Mouse (Mus musculus) embryonic facial prominence, embryonic 15.5 days (tissue): ENCODE measurements around the gene Fry. TPM values are rescaled to one million over a fixed set of nuclear protein-coding genes. Genes with fewer than 3 reads are reported as not detected.

ENCODE experiments used
- ATAC-seq: fragments of 200-750 bp; cut with Nextera tagmentation; 2 replicates; pipeline ENCODE4 v1.8.0; 2017; ENCODE audit warnings: low read depth, moderate TSS enrichment; ENCODE audit not compliant: insufficient number of reproducible peaks, low FRiP score, low TSS enrichment
- H3K27ac ChIP-seq: fragments of 300-500 bp; sonication (generic); replicated peaks from 2 replicates; pipeline ENCODE4 v1.5.1; 2015; ENCODE audit warnings: mild to moderate bottlenecking, inconsistent platforms
- H3K27me3 ChIP-seq: fragments of 300-500 bp; sonication (generic); 2 replicates; pipeline ENCODE4 v1.6.1; 2015; ENCODE audit warnings: inconsistent platforms
- H3K36me3 ChIP-seq: fragments of 300-500 bp; sonication (generic); 2 replicates; pipeline ENCODE4 v1.6.1; 2015; ENCODE audit warnings: mild to moderate bottlenecking, inconsistent platforms
- H3K4me1 ChIP-seq: fragments of 300-500 bp; sonication (generic); 2 replicates; pipeline ENCODE4 v1.6.1; 2015; ENCODE audit warnings: inconsistent platforms
- H3K4me2 ChIP-seq: fragments of 300-500 bp; sonication (generic); replicated peaks from 2 replicates; pipeline ENCODE4 v1.6.1; 2015; ENCODE audit warnings: mild to moderate bottlenecking, inconsistent platforms
- H3K4me3 ChIP-seq: fragments of 300-500 bp; sonication (generic); replicated peaks from 2 replicates; pipeline ENCODE4 v1.5.1; 2015; ENCODE audit warnings: mild to moderate bottlenecking, inconsistent platforms
- H3K9ac ChIP-seq: fragments of 300-500 bp; sonication (generic); 2 replicates; pipeline ENCODE4 v1.6.1; 2015; ENCODE audit warnings: inconsistent platforms
- H3K9me3 ChIP-seq: fragments of 300-500 bp; sonication (generic); replicated peaks from 2 replicates; pipeline ENCODE4 v1.6.1; 2016; ENCODE audit warnings: inconsistent platforms
- WGBS: fragments of 180-500 bp; shearing (Covaris S2); methylation state at CpG from one replicate; pipeline ENCODE4 v1.1.7; 2015; 5-methylcytosine and 5-hydroxymethylcytosine counted together
- polyA plus RNA-seq: library from polyadenylated mRNA; unstranded; fragments of >200 nt; fragmentation: Nextera tagmentation; extraction: Ambion mirVana; gene quantifications from 2 replicates; pipeline ENCODE4 v1.2.1, GENCODE M21; 2015

The Fry gene
- polyA plus RNA-seq, 1 experiment from 2014 or later = 11.4 TPM

DNA sequence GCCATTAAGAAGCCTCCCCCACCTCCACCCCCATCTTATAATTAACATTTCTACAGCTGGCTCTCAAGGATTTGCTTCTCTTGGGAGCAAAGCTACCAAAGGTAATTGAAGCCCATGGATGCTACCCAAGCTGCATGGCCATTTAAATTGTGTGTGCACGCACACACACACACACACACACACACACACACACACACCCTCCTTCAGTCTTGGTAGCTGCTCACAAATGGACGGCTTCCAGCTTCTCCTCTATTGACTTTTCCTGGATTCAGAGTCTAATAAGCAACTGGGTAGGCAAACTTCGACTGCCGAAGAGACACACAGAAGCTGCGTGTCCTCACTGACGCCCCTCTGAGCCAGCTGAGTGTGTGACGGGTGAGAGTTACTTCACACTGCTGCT is 11.7 kb downstream of the Fry start:
- no peaks in the 10 kb centered on the region for H3K27me3 ChIP-seq
- H3K4me1 ChIP-seq = no peaks in the 10 kb centered on the region
- H3K9ac ChIP-seq = no peak overlapping the region
- no peaks in the 10 kb centered on the region for H3K9me3 ChIP-seq
- H3K36me3 ChIP-seq = no peaks in the 10 kb centered on the region
- ATAC-seq = no peak
- no peak overlapping the region for H3K27ac ChIP-seq
- H3K4me3 ChIP-seq = no peak overlapping the region
- WGBS = 76% methylated on average over 7 of the region's 7 CpGs
- H3K4me2 ChIP-seq = no peak overlapping the region

DNA sequence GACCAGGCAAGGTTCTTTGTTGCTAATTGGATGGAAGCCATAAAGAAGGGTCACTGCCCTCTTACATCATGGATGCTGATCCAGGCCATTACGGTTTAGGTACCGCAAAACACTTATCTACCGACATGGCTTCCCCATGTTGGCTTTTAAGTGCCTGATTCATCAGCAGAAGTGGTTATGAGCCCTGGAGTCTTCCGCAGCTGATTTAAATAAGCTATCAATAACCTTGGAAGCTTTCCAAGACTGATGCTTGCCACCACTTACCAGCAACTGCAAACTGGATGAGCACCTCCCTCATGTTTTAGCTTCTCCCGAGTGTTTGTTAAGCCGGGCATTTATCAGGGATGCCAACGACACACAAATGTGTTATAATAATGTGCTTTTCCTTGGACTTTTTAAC is 12.7 kb downstream of the Fry start:
- no peak overlapping the region for H3K9ac ChIP-seq
- no peak for ATAC-seq
- H3K4me3 ChIP-seq = no peak overlapping the region
- H3K36me3 ChIP-seq = no peaks in the 10 kb centered on the region
- WGBS = 75% methylated on average over 7 of the region's 7 CpGs
- H3K27ac ChIP-seq = no peak overlapping the region
- no peak overlapping the region for H3K4me2 ChIP-seq
- H3K27me3 ChIP-seq = no peaks in the 10 kb centered on the region
- H3K9me3 ChIP-seq = no peaks in the 10 kb centered on the region
- no peaks in the 10 kb centered on the region for H3K4me1 ChIP-seq

DNA sequence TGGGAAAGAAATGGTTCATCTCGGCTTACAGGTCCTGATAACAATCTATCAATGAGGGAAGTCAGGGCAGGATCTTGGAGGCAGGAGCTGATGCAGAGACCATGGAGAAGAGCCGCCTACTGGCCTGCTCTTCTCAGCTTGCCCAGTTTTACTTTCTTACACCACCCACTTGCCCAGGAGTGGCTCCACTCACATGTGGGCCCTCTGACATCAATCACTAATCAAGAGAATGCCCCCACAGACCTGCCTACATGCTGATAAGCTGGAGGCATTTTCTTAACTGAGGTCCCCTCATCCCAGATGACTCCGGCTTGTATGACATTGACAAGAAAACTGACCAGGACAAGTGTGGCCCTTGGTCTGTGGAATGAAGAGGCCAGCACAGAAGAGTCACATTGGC is 16.2 kb downstream of the Fry start:
- no peak for ATAC-seq
- no peak overlapping the region for H3K9ac ChIP-seq
- H3K4me2 ChIP-seq = no peak overlapping the region
- no peak overlapping the region for H3K4me3 ChIP-seq
- H3K9me3 ChIP-seq = no peaks in the 10 kb centered on the region
- H3K27me3 ChIP-seq = no peaks in the 10 kb centered on the region
- H3K4me1 ChIP-seq = no peaks in the 10 kb centered on the region
- no peak overlapping the region for H3K27ac ChIP-seq
- WGBS = 81% methylated on average over 3 of the region's 3 CpGs
- no peaks in the 10 kb centered on the region for H3K36me3 ChIP-seq

DNA sequence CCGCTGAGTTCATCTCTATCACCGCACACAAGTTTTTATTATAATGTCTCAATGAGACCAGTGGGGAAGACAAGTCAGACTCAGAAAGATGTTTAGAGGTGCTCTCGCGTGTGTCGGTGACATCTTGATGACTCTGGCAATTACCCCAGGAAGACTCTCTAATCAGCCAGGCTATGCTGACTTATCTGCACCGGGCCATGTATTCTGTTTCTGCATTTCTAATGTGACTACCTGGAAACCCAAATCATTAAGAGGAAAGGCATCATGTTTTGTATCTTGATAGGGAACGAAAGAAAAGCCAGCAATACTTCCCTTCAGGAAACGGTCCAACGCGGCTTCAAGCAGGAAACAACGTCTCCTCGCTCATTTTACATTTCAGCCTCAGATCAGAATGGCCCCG is 17.1 kb downstream of the Fry start:
- H3K4me2 ChIP-seq = no peak overlapping the region

DNA sequence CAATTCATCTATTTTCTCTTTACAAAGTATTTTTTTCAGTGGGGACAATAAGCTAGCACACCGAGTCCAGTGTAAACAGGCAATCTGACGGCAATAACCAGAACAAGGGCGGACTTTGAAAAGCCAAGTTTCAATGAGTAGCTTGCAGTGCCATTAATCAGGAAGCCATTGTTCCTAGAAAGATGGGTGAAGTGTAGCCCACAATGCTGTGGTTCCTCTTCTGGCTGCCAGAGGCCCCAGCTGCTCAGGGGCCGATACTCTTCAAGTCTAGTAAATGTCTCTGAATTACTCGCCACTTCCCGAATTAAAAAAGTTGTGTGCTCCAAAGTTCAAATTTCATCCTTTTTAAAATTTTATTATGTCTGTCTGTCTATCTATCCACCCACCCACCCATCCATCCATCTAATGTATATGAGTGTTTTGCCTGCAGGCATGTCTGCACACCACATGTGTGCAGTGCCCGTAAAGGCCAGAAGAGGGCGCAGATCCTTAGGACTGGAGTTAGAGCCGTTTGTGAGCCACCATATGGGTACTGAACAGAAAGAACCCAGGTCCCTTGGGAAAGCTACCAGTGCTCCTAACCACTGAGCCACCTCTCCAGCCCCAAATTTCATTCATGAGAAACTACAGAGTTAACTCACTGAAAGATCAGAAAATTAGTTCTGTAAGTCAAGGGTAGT is 19.5 kb downstream of the Fry start:
- no peak overlapping the region for H3K4me3 ChIP-seq
- H3K36me3 ChIP-seq = no peaks in the 10 kb centered on the region
- no peak overlapping the region for H3K27ac ChIP-seq
- H3K9ac ChIP-seq = no peak overlapping the region
- WGBS = 86% methylated on average over 9 of the region's 9 CpGs
- H3K4me1 ChIP-seq = no peaks in the 10 kb centered on the region
- no peaks in the 10 kb centered on the region for H3K9me3 ChIP-seq
- no peak for ATAC-seq
- H3K27me3 ChIP-seq = no peaks in the 10 kb centered on the region
- H3K4me2 ChIP-seq = no peak overlapping the region

More for the DNA sequence above, 17.1 kb downstream of the Fry start:
- Histone ChIP-seq H3K4me3 (no peak overlapping the region), H3K4me1 (no peaks in the 10 kb centered on the region), H3K9ac (no peak overlapping the region), H3K9me3 (no peaks in the 10 kb centered on the region), H3K36me3 (no peaks in the 10 kb centered on the region), H3K27ac (no peak overlapping the region), H3K27me3 (no peaks in the 10 kb centered on the region)
- ATAC-seq = no peak
- WGBS = 74% methylated on average over 13 of the region's 13 CpGs

DNA sequence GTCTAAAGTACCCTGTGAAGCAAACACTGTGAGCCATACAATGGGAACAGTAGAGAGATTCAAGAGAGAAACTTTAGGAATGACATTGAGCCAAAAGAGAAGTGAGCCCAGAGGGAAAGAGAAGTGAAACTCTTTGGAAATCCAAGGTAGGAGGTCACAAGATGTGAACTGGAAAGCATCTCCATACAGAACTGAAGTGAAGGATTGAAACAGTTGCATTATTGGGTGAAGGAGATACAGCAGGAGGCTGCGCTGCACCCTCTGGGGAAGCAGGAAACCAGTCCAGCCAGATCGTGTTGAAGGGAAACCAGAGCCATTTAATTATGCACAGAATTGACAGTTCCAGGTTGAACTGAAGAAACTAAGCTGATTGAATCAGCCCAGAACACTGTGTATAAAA is 22.1 kb downstream of the Fry start:
- H3K4me3 ChIP-seq = no peak overlapping the region
- H3K4me1 ChIP-seq = peaks cover 7% of the 10 kb centered on the region; the same call in 1 of the 2 replicates
- no peak overlapping the region for H3K9ac ChIP-seq
- H3K9me3 ChIP-seq = no peaks in the 10 kb centered on the region
- WGBS = 38% methylated on average over 2 of the region's 2 CpGs
- H3K36me3 ChIP-seq = no peaks in the 10 kb centered on the region
- no peak overlapping the region for H3K4me2 ChIP-seq
- H3K27ac ChIP-seq = no peak overlapping the region
- no peaks in the 10 kb centered on the region for H3K27me3 ChIP-seq
- ATAC-seq = no peak

DNA sequence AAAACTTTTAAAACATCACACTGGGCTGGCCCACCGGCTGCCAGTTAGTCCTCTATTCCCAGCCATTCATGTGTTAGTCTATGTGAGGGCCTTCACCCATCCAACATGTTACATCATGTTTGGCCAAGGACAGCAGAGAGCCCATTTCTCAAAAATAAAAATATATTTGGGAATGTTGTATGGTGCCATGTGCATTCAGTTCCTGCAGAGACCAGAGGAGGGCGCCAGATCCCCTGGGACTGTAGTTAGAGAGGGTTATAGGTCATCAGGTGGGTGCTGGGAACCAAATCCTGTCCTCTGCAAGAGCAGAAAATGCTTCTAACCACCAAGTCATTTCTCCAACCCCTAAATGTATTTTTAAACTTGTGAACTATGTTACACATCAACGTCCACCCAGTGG is 27.5 kb downstream of the Fry start:
- no peak overlapping the region for H3K4me2 ChIP-seq
- peaks cover 9% of the 10 kb centered on the region; the same call in 1 of the 2 replicates for H3K4me1 ChIP-seq
- H3K4me3 ChIP-seq = no peak overlapping the region
- H3K27me3 ChIP-seq = no peaks in the 10 kb centered on the region
- no peaks in the 10 kb centered on the region for H3K9me3 ChIP-seq
- ATAC-seq = no peak
- no peak overlapping the region for H3K27ac ChIP-seq
- 77% methylated on average over 3 of the region's 3 CpGs for WGBS
- no peaks in the 10 kb centered on the region for H3K36me3 ChIP-seq
- no peak overlapping the region for H3K9ac ChIP-seq

DNA sequence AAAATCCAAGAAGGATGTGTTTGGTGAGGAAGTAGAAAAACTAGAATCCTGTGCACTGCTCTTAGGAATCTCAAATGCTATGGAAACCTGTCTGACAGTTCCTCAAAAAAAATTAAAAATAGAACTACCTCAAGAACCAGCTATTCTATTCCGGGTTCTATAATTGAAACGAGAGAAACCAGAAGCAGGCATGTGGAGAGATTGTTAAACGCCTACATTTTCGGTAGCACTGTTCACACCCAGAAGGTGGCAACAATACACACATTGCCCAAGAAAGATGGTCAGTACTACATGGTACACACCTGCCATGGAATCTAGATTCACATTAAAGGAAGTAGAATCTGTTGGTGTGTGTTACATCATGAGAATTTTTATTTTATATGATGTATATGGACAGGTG is 28.2 kb downstream of the Fry start:
- Histone ChIP-seq H3K27ac (no peak overlapping the region), H3K27me3 (no peaks in the 10 kb centered on the region), H3K9me3 (no peaks in the 10 kb centered on the region), H3K4me2 (no peak overlapping the region), H3K4me1 (peaks cover 9% of the 10 kb centered on the region; the same call in 1 of the 2 replicates), H3K36me3 (no peaks in the 10 kb centered on the region), H3K9ac (no peak overlapping the region), H3K4me3 (no peak overlapping the region)
- ATAC-seq = no peak
- 88% methylated on average over 4 of the region's 4 CpGs for WGBS

DNA sequence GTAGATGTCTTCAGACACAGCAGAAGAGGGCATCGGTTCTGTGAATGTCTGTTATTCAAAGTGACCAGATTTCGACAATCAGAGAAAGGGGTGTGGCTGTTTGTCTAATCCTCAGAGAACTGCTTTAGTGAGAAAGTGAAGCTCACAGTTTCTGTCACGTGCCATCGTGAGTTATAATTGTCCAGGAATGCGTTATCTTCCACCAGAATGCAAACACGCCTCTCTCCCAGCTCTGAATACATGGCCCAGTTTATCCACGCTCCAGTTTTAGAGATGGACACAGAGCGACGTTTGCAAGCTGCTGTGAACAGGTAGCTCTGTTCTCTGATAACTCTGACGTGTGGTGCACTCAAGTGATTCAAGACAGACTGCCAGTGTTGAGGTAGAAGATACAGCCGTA is 31.3 kb downstream of the Fry start:
- WGBS = 61% methylated on average over 11 of the region's 11 CpGs
- H3K4me1 ChIP-seq = peaks cover 16% of the 10 kb centered on the region
- H3K36me3 ChIP-seq = no peaks in the 10 kb centered on the region

DNA sequence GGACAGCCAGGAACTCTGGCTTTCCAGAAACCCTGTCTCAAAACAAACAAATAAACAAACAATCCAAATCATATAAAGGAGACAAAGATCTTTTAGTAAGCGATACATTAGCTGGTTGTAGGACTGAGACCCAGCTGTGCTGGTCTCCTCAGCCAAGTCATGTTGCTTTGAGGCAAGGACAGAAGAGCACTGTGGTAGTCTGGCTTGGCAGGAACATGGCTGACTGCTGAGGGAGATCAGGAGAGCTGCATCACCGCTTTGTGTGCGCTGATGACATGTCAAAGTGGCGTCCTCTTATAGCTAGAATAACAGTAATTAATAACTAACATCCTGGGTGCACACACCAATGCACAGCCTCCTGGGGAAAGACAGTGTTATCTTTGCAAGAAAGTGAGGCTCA is 32.5 kb downstream of the Fry start:
- Histone ChIP-seq H3K4me2 (no peak overlapping the region), H3K4me3 (no peak overlapping the region), H3K4me1 (peaks cover 15% of the 10 kb centered on the region), H3K9me3 (no peaks in the 10 kb centered on the region), H3K9ac (no peak overlapping the region), H3K27me3 (no peaks in the 10 kb centered on the region), H3K27ac (no peak overlapping the region), H3K36me3 (no peaks in the 10 kb centered on the region)
- ATAC-seq = no peak
- 90% methylated on average over 4 of the region's 4 CpGs for WGBS

More for the DNA sequence above, 31.3 kb downstream of the Fry start:
- Histone ChIP-seq H3K9me3 (no peaks in the 10 kb centered on the region), H3K27ac (no peak overlapping the region), H3K4me3 (no peak overlapping the region), H3K4me2 (no peak overlapping the region), H3K9ac (no peak overlapping the region), H3K27me3 (no peaks in the 10 kb centered on the region)
- ATAC-seq = no peak

DNA sequence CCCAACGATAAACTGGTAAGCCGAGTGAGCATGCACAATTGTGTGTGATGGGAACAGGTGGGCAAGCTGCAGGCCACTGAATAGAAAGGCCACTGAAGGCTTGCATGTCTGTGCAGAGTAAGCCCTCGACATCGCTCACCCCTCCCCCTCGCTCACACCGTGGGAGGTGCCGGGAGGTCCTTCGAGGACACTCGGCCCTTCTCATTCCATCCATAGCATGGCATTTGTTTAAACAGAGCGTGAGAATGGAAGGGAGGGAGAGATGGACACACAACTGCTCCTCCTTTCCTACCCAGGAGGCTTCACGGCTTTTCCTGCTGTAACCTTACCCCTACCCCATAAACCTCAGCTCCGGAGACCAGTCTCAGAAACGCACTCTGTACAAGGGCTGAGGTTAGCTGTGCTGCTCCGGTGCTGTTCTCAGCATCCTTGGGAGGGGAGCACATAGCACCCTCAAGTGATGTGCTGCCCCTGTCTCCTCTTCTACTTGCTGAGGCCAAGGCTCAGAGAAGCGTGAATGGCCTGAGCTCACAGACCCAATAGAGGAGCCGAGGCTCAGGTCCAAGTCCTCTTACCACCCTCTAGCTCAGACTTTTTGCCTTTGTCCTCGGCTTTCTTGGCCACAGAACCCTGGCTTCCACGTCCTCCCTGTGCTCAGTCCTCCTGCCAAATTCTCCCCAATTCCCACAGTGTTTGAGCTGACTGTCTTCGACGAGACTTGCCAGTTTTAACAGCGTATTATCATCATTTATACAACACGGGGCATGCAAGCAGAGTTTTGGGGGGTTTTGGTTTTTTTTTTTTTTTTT is 33.8 kb downstream of the Fry start:
- Histone ChIP-seq H3K4me2 (no peak overlapping the region), H3K4me3 (no peak overlapping the region), H3K27ac (no peak overlapping the region), H3K27me3 (no peaks in the 10 kb centered on the region), H3K9ac (no peak overlapping the region), H3K9me3 (no peaks in the 10 kb centered on the region), H3K4me1 (peaks cover 15% of the 10 kb centered on the region), H3K36me3 (no peaks in the 10 kb centered on the region)
- peak; percentile 25; the same call in 1 of the 2 replicates for ATAC-seq
- 52% methylated on average over 22 of the region's 22 CpGs for WGBS
